Mouse (Mus musculus) kidney, postnatal 4 days (tissue): ENCODE data around the gene Kctd17.

Experiments used
- DNase-seq, 2 experiments: peaks; one replicate each; pipeline ENCODE4 v3.0.0; 2021; ENCODE audit warnings: mixed read lengths in 2 of 2

Kctd17 gene

DNA sequence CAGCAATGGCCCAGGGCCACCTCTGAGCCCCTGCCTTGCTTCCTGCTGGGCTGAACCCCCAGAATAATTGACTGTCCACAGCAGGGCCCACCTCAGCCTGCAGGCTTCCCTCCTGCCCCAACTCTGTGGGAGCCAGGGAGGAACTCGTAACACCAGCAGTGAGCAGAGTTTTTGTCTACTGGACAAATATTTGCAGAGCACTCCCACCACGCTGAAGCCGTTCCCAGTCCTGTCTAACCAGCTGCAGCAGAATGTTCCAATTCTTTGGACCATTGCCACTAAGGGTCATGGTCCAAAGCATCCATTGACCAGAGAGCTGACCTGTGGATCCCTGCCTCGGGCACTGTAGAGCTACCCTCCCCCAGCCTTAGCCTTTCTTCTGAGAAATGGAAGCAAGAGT is 11.4 kb upstream of the Kctd17 start:
- DNase-seq: peak; percentile 64 to 79

GRCm38 (mm10) chr15:78420395-78420794 is 8.0 kb upstream of the Kctd17 start:
- no peak for DNase-seq

DNA sequence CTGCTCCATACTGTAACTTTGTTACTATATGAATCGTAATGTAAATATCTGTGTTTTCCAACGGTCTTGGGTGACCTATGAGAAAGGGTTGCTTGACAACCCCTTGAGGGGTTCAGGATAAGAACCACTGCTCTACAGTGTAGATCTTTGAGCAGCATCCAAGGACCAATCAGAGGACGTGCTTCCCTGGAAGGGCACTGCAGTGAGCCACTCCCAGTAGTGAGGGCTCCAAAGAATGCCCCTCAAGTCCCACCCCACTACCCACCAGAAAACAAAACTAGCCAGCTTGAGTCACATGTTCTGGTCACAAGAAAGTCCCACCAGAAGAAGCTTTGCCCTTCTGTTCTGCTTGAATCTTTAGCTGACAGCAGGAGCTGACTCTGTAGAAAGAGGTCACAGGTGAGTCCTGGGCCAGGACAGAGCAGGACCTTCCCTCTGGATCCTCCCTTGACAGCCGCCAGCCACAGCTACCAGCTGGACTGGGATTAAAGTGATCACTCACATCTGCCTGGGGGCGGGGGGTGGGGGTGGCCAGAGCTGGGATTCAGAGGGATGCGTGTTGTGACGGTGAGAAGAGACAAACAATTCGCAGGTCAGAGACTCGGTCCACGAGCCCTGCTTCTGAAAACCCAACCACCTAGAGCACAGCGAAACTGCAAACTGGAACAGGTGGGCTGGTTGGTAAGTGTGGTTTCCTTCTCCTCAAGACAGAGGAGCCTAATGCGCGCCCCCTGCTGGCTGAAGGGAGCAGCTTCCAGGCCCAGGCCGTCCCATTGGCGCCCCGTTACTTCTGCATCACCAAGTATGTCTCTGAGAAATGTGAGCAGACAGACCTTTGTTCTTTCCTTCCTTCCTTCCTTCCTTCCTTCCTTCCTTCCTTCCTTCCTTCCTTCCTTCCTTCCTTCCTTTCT is 6.1 kb upstream of the Kctd17 start:
- DNase-seq: peak; percentile 90 to 91

GRCm38 (mm10) chr15:78424507-78424906 is 3.9 kb upstream of the Kctd17 start:
- DNase-seq: peak in 1 of 2 experiments; percentile 73

DNA sequence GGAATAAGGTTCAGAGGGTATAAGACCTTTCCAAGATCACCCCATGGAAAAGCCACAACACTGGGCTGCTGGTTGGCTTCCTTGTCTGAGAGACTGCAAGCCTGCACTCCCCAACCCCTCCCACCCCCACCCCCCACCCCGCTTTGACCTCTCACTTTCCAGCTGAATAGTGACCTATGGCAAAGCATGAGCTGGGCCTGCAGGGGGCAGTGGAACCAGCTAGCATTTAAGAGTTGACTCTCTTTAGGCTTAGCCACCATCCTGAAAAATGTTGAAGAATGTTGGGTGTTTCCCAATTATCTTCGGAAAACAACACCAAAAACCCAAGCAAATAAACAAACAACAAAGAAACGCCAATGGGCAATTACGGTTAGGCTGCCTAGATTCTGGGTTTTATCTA is 3.1 kb upstream of the Kctd17 start:
- DNase-seq: peak in 1 of 2 experiments; percentile 29

DNA sequence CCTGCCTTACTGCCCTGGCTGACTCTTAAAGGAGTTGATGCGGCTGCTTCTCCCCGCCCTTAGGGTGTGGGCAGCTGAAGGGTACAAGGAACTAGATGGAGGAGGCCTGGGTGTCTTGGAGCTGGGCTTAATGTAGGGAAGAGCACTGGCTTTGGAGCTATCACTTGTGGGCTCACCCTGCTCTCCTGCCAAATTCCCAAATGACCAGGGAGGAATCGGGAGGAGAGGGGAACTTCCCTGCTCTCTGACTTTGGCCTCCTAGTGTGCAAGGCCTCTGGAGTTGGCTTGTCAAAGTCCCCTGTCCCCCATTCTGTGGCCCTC is 735 bp downstream of the Kctd17 start:
- no peak for DNase-seq

GRCm38 (mm10) chr15:78429871-78430622 is 1.7 kb downstream of the Kctd17 start:
- peak in 1 of 2 experiments; percentile 63 for DNase-seq

DNA sequence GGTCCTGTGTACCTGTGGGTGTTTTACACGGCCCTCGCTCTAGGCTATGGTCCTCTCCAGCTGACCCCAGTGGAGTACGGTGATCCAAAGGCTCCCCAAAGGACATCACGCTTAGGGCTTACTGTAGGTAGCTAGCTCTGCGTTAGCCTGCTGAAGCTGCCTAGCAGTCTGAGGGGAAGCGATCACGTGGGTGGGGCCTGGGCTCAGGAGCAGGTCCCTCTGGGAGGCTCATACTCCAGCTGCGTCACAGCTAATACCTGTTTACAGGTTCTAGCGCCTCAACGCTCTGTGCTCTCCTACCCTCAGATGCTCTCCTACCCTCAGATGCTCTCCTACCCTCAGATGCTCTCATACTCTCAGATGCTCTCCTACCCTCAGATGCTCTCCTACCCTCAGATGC is 2.5 kb downstream of the Kctd17 start:
- DNase-seq: no peak

DNA sequence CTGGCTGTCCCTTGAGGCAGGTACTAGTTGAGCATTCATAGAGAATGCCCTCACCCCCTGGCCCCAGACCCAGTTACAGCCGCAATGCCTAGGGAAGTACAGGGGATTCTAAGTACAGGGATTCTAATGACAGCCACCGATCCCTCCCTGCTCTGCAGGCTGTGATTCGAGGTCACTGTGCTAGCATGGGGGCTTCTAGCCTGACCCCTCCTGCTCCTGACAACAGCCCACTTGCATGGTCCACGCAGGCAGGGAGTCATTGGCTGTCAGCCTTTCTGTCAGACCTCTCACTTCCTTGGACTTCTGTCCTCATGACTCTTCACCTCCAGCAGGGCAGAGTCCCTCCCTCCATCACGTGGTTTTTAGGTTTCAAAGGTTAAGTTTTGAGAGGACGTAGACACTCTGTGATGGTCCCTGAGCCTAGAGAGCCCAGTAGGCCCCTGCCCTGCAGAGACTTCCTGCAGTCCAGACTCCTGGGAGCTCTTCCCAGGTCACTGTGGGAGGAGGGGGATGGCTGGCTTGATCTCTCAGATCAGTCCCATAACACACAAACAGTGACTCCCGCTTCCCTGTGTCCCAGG is 3.3 kb downstream of the Kctd17 start:
- peak in 1 of 2 experiments; percentile 46 for DNase-seq

- peak; percentile 68 to 73 for DNase-seq
Measured at GRCm38 (mm10) chr15:78434896-78435520, 6.6 kb downstream of the Kctd17 start.

DNA sequence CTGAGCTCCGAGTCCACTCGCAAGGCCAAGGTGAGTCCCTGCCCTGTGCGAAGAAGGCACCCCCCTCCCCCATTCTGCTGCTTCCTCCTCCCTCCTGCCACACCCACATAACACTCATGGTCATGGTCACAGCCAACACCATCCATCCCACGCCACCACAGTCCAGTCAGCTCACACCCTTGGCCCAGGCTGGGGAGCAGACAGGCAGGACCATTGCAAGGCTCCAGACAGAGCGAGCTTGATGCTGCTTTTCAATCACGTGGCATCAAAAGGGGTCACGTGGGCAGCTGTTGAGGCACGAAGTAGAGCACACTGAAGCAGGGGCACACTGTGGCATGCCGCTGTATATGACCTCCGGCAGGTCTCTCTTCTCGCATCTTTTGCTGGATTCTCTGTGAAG is 7.3 kb downstream of the Kctd17 start:
- no peak for DNase-seq

DNA sequence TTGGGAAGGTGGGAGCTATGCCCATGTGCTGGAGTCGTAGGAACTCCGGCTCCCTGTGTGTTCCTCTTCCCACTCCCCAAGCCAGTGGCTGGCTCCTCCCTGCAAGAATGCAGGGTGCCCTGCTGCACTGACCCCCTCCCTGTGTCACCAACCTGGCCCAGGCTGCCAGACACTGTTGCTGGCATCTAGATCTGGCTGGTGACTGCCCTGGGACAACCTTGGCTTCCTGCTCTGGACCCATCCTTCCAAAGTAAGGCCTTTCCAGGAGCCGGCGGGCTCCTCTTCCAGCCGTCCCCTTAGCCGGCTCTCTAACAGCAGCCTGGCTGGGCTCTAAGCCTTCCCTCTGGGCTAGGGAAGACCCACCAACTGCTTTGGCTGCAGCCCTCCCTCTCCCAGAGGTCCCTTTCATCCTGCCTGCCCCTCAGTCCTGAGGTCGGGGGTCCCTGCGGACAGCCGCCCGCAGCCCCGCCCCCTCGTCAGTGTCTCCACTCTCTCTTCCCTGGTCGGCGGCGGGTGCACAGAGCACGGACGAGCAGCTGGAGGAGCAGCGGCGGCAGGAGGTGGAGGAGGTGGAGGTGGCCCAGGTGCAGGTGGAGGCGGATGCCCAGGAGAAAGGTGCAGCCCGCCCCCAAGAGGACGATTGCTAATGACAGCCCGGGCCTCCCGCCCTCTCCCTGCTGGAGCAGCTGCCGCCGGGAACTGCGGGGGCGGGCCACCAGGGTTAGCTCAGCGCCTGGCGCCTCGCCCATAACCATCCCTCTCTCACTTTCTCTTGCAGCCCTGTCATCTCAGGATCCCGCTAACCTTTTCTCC is 8.2 kb downstream of the Kctd17 start:
- peak; percentile 93 to 96 for DNase-seq

DNA sequence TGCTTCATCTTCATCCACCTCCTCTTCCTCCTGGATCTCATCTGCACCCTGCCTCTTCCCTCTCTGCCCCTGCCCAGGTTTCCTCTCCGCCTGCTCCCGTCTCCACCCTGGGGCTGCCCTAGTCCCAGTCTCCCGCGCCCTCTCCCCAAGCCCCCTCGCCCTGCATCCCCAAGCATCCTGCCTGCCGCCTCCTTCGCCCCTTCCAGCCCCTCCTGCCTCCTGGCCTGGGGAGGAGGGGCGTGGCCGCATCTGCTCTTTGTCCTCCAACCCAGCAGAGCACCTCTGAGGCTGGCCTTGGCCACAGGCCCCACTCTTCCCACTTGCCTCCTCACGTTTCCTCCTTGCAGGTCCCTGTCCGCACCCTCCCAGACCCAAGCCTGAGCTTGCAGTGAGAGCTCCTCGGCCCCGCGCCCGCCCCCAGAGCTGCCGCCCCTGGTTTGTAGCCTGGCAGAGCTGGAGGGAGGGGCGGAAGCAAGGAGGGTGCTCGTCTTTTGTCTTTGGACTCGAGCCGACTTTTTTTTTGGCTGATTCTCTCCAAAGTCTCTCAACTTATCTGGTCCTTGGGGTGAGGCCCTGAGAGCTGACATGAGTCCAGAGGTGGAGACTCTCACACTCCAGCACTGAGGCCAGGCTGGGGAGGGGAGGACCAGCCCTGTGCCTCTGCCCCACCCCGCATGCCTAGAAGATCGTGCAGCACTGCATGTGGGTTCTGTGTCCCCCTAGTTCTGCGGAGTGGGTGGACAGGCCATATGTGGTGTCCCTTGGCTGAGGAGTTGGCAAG is 9.1 kb downstream of the Kctd17 start:
- DNase-seq: peak; percentile 61 to 70

DNA sequence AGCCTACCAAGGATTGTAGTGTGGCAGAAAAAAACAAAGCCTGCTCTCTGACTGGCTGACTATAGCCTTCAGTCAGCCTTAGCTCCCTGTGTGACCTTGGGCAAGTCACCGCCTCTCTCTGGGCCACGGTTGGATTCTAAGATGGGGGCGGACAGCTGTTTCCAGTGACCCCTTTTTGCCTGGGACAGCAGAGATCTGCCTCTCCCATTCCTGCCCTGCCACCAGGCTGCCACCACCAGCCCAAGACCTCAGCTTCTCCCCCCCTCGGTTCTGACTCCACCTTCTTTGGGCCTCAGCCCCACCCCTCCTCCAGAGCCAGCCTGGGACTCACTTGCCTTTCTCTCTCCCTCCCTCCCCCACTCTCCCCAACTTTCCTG is 9.6 kb downstream of the Kctd17 start:
- no peak for DNase-seq

- no peak for DNase-seq
Measured at GRCm38 (mm10) chr15:78438505-78438904, 10.1 kb downstream of the Kctd17 start.

- DNase-seq: no peak
Measured at GRCm38 (mm10) chr15:78438973-78439372, 10.6 kb downstream of the Kctd17 start.

GRCm38 (mm10) chr15:78442231-78442630 is 13.9 kb downstream of the Kctd17 start:
- DNase-seq: no peak

DNA sequence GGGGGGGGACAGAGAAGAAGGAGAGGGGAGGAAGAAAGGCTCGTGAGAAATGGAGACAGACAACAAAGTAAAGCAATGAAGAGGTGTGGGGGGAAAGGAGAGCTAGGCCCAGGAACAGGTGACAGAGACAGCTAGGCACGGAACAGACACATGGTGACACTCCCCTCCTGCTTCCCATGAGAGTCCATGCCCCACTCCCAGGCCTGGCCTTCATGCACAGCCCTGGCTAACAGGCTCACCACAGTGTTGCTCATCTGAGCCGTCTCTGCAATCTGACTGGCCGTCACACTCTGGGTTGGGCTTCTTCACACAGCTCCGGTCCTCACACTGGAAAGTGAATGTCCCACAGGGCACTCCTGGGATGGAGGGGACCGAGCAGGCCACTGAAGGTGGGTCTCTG is 15.5 kb downstream of the Kctd17 start:
- peak in 1 of 2 experiments; percentile 18 for DNase-seq

- peak in 1 of 2 experiments; percentile 18 for DNase-seq
Measured at GRCm38 (mm10) chr15:78447121-78447520, 18.8 kb downstream of the Kctd17 start.

- peak; percentile 99 for DNase-seq
Measured at GRCm38 (mm10) chr15:78447746-78448535, 19.6 kb downstream of the Kctd17 start.

DNA sequence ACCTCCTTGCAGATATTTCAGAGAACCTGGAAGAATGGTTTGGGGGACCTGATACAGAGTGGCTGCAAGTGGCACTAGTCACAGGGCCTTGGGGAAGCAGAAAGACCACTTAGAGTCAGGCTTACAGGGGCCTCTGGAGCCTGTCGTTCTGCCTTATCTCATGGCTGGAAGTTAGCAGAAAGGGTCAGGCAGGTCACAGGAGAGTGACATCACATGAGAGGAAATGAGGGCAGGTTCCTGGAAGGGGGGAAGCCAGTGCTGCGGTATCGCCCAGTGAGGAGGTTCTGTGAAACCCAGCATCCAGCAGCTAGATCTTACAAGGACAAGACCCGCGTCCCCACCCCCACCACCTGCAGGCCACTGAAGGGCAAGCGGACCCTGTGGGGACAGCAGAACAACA is 20.8 kb downstream of the Kctd17 start:
- peak in 1 of 2 experiments; percentile 38 for DNase-seq
